Mouse (Mus musculus) gastrocnemius, adult 18-20 months (tissue): ENCODE results near the gene Slc25a29. TPM values are rescaled to one million over a fixed set of nuclear protein-coding genes. Genes with fewer than 3 reads are reported as not detected.

Experiments
- DNase-seq: peaks from one replicate; pipeline ENCODE4 v3.0.0; 2021; ENCODE audit warnings: low spot score
- microRNA-seq: library from miRNA; unstranded; fragments of <30 nt; microRNA quantifications from one replicate; pipeline ENCODE4 v1.2.0, GENCODE M21; 2021
- total RNA-seq, 2 experiments: library from RNA; stranded (reverse); gene quantifications; 2 replicates each; pipeline ENCODE4 v1.2.3; 2021

The Slc25a29 gene
- total RNA-seq, 2 experiments from 2014 or later: 9.3 to 9.4 TPM

DNA sequence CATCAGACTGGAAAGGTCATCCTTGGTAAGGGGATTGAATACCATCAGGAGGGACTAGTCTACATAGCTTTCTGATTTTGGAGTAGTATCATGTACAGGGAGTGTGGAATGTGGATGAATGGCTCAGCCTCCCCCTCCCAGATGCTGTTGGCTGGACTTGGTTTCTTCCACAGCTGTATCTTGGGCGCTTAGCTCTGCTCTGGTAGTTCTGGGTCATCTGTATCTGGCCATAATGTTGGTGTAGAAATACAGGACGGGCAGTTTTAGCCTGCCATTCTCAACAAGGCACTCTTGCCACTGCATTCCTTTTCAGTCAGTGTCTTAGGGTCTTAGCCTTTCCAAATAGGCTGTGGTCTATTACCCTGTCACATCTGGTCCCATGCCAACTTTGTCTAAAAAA is 34.1 kb downstream of the Slc25a29 start:
- DNase-seq: no peak

DNA sequence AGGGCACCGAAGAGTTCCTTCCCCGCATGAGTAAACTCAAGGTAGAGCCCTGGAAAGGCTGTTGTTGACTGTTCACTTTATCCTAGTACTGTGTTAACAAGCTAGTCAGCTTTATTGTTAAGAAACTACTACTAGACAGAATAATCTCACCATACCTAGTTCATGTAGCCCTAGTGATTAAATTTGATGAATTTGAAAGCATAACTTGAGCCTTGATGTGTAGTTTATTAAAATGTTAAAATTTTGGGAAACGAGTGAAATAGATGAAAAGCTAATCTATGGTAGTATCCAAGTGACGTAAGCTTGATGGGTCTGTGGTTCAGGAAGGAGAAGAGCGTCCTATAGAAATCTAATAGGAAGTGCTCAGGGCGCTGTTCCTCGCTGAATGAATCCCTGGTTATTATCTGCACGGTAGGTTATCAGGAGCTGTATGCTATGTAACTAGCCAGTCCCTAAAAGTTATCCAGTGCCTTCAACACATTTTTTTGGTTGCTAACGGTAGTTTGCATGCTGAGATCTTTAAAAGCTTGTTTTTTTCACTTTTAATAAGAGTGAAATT is 40.6 kb downstream of the Slc25a29 start:
- peak; percentile 8 for DNase-seq

DNA sequence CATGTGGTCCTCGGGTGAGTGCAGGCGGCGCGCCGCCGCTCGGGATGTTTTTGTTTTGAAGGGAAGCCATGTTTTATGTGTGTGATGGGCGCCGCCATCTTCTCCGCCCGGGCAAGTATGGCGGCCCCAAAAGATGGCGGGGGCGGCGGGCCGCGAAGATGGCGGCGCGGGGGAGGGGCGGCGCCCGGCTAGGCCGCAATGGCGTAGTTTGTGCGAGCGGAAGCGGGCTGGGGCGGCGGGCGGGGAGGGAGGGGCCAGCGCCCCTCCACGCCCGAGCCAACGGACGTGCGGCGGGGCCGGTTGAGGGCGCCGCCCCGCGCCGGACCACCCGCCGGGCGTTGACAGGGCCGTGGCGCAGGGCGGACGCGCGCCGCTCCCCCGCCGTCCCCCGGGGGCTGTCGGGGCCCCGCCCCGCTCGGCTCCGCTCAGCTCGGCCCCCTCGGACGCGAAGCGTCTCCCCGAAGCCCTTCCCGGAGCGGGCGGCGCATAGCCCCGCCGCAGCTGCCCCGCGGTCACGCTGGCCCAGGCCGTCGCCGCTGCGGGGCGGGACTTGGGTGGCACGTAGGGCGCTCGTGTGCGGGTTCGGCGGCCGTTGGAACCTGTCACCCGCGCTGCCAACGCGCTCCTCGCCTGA is 41.5 kb downstream of the Slc25a29 start:
- peak; percentile 80 for DNase-seq

DNA sequence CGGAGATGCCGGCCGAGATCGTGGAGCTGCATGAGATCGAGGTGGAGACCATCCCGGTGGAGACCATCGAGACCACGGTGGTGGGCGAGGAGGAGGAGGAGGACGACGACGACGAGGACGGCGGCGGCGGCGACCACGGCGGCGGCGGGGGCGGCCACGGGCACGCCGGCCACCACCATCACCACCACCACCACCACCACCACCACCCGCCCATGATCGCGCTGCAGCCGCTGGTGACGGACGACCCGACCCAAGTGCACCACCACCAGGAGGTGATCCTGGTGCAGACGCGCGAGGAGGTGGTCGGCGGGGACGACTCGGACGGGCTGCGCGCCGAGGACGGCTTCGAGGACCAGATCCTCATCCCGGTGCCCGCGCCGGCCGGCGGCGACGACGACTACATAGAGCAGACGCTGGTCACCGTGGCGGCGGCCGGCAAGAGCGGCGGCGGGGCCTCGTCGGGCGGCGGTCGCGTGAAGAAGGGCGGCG is 42.2 kb downstream of the Slc25a29 start:
- DNase-seq: peak; percentile 20

DNA sequence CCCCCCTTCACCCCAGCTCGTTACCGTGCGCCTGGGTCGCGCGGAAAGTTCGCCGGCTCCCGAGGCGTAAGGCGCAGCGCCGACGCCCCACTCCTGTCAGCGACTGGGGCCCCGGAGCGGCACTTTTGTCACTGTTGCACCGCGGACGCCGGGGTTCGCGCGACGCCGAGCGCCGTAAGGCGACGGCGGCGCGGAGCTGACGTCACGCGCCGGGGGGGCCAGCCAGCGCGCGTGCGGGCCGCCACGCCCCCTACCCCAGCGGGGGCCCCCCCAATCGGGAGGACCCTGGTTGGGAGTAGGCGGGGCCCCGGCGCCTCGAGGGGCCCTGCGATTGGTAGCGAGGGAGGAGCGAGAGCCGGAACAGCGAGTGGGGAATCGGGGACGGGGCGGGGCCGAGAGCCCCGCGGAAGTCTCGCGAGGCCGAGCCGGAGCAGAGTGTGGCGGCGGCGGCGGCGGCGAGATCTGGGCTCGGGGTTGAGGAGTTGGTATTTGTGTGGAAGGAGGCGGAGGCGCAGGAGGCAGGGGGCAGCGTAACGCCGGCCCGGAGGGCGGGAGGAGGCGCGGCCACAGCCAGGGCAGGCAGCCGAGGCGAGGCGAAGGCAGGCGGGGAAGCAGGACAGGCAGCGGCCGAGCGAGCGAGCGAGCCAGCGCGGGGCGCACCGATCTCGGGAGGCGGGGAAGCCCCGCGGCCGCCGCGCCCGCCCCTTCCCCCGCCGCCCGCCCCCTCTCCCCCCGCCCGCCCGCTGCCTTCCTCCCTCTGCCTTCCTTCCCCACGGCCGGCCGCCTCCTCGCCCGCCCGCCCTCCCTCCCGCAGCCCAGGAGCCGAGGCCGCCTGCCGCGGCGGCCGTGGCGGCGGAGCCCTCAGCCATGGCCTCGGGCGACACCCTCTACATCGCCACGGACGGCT is 42.9 kb downstream of the Slc25a29 start, which contains the start of gene Yy1:
Yy1 (plus strand) TSS at position 428 of the 907 bp plus-strand sequence.
- peak; percentile 98 for DNase-seq

DNA sequence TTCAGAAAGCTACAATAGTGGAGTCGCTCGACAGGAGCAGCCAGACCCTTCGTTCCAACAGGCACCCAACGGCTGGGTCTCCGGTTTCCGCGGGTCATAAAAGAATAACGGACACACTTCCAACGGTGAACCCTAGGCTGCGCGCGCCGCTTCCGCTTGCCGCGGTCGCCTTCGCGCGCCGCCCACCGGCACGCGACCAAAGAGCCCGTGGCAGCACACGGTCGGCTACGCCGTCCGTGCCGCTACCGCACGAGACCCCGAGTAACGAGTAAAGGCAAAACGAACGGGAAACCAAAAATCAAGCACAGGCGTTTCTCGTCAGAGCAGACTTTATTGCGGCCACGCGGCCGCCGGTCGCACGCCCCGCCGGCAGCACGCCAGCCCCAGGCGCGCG is 43.5 kb downstream of the Slc25a29 start:
- peak; percentile 79 for DNase-seq

DNA sequence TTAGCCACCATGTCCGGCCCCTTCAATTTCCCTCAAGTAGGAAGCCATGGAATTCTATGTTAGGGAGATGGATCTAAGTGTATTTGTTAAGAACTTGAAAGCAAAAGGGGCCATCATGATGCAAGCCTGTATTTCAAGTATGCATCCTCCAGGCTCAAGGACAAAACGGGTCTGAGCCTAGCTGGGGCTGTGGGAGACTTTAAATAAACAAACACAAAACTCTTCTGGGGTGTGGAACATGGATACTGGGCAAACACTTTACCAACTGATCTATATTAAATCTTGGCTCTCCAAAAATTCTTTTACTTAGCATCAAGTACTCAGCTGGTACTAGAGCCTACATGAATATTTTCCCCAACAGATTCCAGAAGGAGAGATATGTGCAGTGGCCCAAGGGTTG is 48.4 kb downstream of the Slc25a29 start:
- no peak for DNase-seq

DNA sequence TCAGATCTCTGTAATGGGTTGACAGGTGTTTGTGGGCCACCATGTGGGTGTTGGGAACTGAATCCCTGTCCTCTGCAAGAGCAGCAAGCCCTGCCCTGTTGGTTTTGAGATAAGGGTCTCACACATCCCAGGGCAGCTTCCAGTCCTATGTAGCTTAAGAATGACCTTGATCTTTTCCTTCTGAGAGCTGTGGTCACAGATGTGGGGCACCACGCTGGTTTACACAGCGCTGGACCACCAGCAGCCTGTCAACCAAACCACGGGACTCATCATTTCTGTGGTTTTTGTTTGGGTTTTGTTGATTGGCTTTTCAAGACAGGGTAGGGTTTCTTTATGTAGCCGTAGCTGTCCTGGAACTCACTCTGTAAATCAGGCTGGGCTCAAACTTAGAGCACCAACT is 50.5 kb downstream of the Slc25a29 start:
- DNase-seq: no peak

DNA sequence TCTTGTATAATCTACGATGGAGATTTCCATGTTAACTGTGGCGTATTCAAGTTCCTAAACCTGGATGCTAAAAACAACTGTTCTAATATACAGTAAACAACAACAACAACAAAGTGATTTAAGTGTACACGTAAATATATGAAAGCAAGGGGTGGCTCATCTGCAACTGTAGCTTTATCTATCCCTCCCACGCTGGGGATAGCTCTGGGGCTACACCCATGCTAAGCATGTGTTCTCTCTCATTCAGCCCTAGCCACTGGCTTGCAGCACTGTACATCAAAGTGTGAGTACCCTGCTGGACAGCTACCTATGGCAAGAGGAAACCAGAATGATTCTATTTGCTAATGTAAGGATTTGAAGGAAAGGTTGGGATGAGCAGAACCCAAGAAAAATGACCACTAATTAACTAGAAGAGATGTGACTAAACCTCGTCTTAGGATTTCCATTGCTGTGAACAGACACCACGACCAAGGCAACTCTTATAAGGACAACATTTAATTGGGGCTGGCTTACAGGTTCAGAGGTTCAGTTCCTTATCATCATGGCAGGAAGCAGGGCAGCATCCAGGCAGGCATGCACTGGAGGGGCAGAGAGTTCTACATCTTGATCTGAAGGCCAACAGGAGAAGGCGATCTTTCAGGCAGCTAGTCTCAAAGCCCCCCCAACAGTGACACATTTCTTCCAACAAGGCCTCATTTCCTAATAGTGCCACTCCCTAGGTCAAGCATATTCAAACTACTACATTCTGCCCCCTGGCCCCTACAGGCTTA is 55.4 kb downstream of the Slc25a29 start:
- DNase-seq: no peak

Small RNAs within 50 kb of the gene (microRNA-seq; reads per million reads assigned to microRNA genes)
- 121 reads per million, percentile 61 among the genes with 10 or more reads in this experiment for gene Mir345

Other genes starting within 250 kb of the Slc25a29 start
- gene Degs2, start 133.6 kb downstream of the Slc25a29 start, total RNA-seq: under 1 TPM in 1 of 2 experiments, not detected in 1; 0.28 TPM
- gene Yy1, start 42.9 kb downstream of the Slc25a29 start, total RNA-seq: 10 to 100 TPM; 30.3 to 39.0 TPM
- gene Slc25a47, start 163 bp upstream of the Slc25a29 start, total RNA-seq: 1 to 10 TPM; 4.8 to 6.1 TPM
- 1 to 10 TPM; 2.7 to 4.1 TPM for gene Wdr25, start 57.7 kb upstream of the Slc25a29 start, total RNA-seq
- 10 to 100 TPM; 23.5 to 29.2 TPM for gene Wars, start 58.3 kb upstream of the Slc25a29 start, total RNA-seq
- gene Begain, start 232.3 kb upstream of the Slc25a29 start, total RNA-seq: under 1 TPM in 1 of 2 experiments, not detected in 1; 0.12 TPM